20 mouse cellular contexts compared by ENCODE assay signal in genomic region chr8:107449655-107450054, GRCm38 (mm10). TPM values are rescaled to one million over a fixed set of nuclear protein-coding genes. Genes with fewer than 3 reads are reported as not detected.
A peak's percentile ranks its signal among the peaks of the same experiment; 100 is the strongest.
DNase-seq lines count a peak whose midpoint lies in the region; ATAC-seq and TF ChIP-seq lines count a peak whose summit lies in the region.
"Had no signal": no experiment of that assay in that cellular context is flagged by ENCODE, and none has a peak within 500 bp of the region (broad histone marks: within the 10 kb centered on the region; RNA-seq: fewer than 3 reads in every experiment).

No protein-coding gene starts in this region.

- no peak for TF ChIP-seq CTCF in intestine, postnatal 0 days (IDR thresholded peaks at IDR 0.05; ENCODE audit: low read depth)

- H3K4me1 ChIP-seq in intestine, embryonic 15.5 days (replicated peaks) = peaks cover 12% of the 10 kb centered on the region
- no peaks in the 10 kb centered on the region for H3K4me1 ChIP-seq in intestine, postnatal 0 days (replicated peaks; ENCODE audit: control insufficient read depth, insufficient read depth, low read length)
- H3K4me1 ChIP-seq in neural tube, embryonic 12.5 days = peaks cover 4% of the 10 kb centered on the region; the same call in 1 of the 2 replicates

- WGBS in intestine, embryonic 15.5 days = 72% methylated on average over 6 of the region's 6 CpGs
- WGBS in intestine, postnatal 0 days = 54% methylated on average over 6 of the region's 6 CpGs
- WGBS in neural tube, embryonic 12.5 days = 81% methylated on average over 6 of the region's 6 CpGs

- H3K36me3 ChIP-seq in intestine, embryonic 15.5 days = no peaks in the 10 kb centered on the region
- H3K36me3 ChIP-seq in intestine, postnatal 0 days (ENCODE audit: control insufficient read depth, insufficient read depth) = peaks cover 16% of the 10 kb centered on the region; the same call in 1 of the 2 replicates
- H3K36me3 ChIP-seq in neural tube, embryonic 12.5 days = peaks cover 8% of the 10 kb centered on the region

- 0 out of 2 replicates have a peak, but pooled peaks have one; percentile 47 for ATAC-seq in intestine, embryonic 15.5 days
- no peak for ATAC-seq in intestine, postnatal 0 days
- ATAC-seq in neural tube, embryonic 12.5 days (ENCODE audit: low FRiP score, low read depth) = no peak
- ATAC-seq: forebrain, postnatal 0 days; lung, postnatal 0 days had no signal

- DNase-seq in neural tube, embryonic 10.5 days (ENCODE audit: extremely low spot score, low spot score) = no peak
- DNase-seq in induced T-regulatory cell, adult 2 months (ENCODE audit: low read depth) = peak; percentile 42
- no peak for DNase-seq in embryo, embryonic 9.5 days (ENCODE audit: extremely low spot score)
- no peak for DNase-seq in MN1 (ENCODE audit: low spot score)
- no peak for DNase-seq in cerebellum, postnatal 14 days
- DNase-seq: adrenal gland, postnatal 10 days; B cell, adult 2 months; cerebellum, adult 11 months; cerebellum, postnatal 36 days; forebrain, postnatal 0 days; heart, adult 2 months; right cerebral cortex, postnatal 4 days; thymus, adult 18-20 months had no signal

- no peaks in the 10 kb centered on the region for H3K27me3 ChIP-seq in intestine, embryonic 15.5 days (replicated peaks)
- H3K27me3 ChIP-seq in intestine, postnatal 0 days (replicated peaks; ENCODE audit: control insufficient read depth, insufficient read depth, low read length) = no peaks in the 10 kb centered on the region
- H3K27me3 ChIP-seq in neural tube, embryonic 12.5 days (replicated peaks) = no peaks in the 10 kb centered on the region
- H3K27me3 ChIP-seq: embryonic facial prominence, embryonic 12.5 days; hindbrain, embryonic 12.5 days; limb, embryonic 15.5 days had no signal

- H3K9me3 ChIP-seq in intestine, embryonic 15.5 days = no peaks in the 10 kb centered on the region
- H3K9me3 ChIP-seq in intestine, postnatal 0 days (ENCODE audit: control insufficient read depth) = no peaks in the 10 kb centered on the region
- H3K9me3 ChIP-seq in neural tube, embryonic 12.5 days = no peaks in the 10 kb centered on the region
- H3K9me3 ChIP-seq: embryonic facial prominence, embryonic 12.5 days; hindbrain, embryonic 12.5 days; limb, embryonic 15.5 days had no signal

- H3K27ac ChIP-seq in intestine, embryonic 15.5 days = no peak overlapping the region
- no peak overlapping the region; the same call in 1 of the 2 replicates for H3K27ac ChIP-seq in intestine, postnatal 0 days (ENCODE audit: low read depth, low read length)
- no peak overlapping the region for H3K27ac ChIP-seq in neural tube, embryonic 12.5 days
- H3K27ac ChIP-seq: embryonic facial prominence, embryonic 12.5 days; heart, adult 2 months; hindbrain, embryonic 12.5 days; limb, embryonic 15.5 days had no signal

- no peak overlapping the region for H3K4me2 ChIP-seq in intestine, embryonic 15.5 days (replicated peaks)
- no peak overlapping the region for H3K4me2 ChIP-seq in intestine, postnatal 0 days (replicated peaks; ENCODE audit: low read depth)
- H3K4me2 ChIP-seq in neural tube, embryonic 12.5 days (replicated peaks) = no peak overlapping the region
- H3K4me2 ChIP-seq: embryonic facial prominence, embryonic 12.5 days; hindbrain, embryonic 12.5 days; limb, embryonic 15.5 days had no signal

- H3K4me3 ChIP-seq in intestine, embryonic 15.5 days (replicated peaks) = no peak overlapping the region
- no peak overlapping the region for H3K4me3 ChIP-seq in intestine, postnatal 0 days (ENCODE audit: low read depth, low read length)
- H3K4me3 ChIP-seq in neural tube, embryonic 12.5 days = no peak overlapping the region
- H3K4me3 ChIP-seq: embryonic facial prominence, embryonic 12.5 days; heart, adult 2 months; hindbrain, embryonic 12.5 days; limb, embryonic 15.5 days had no signal

- H3K9ac ChIP-seq in intestine, embryonic 15.5 days = no peak overlapping the region
- no peak overlapping the region for H3K9ac ChIP-seq in intestine, postnatal 0 days (ENCODE audit: low read depth, low read length)
- H3K9ac ChIP-seq in neural tube, embryonic 12.5 days = 0 out of 2 replicates have a peak overlapping the region, but pooled peaks have one; percentile 1
- H3K9ac ChIP-seq: embryonic facial prominence, embryonic 12.5 days; forebrain, postnatal 0 days; hindbrain, embryonic 12.5 days; limb, embryonic 15.5 days had no signal

RNA-seq across cellular contexts. Expression of gene Wwp2, which starts 13.5 kb away (rescaled TPM):
- 37.0 and 39.2 TPM in 2 replicates for polyA plus RNA-seq in intestine, embryonic 15.5 days (2015; fragmentation: Nextera tagmentation; extraction: Ambion mirVana)
- 34.9 and 37.4 TPM in 2 replicates for polyA plus RNA-seq in intestine, postnatal 0 days (2015; fragmentation: Nextera tagmentation; extraction: Ambion mirVana)
- polyA plus RNA-seq in neural tube, embryonic 12.5 days (2016; fragmentation: Nextera tagmentation; extraction: Ambion mirVana) = 74.2 and 79.0 TPM in 2 replicates

RNA-seq across cellular contexts. Expression of gene Nob1, which starts 24.8 kb away (rescaled TPM):
- polyA plus RNA-seq in intestine, embryonic 15.5 days (2015; fragmentation: Nextera tagmentation; extraction: Ambion mirVana) = 74.4 and 74.8 TPM in 2 replicates
- 22.3 and 24.6 TPM in 2 replicates for polyA plus RNA-seq in intestine, postnatal 0 days (2015; fragmentation: Nextera tagmentation; extraction: Ambion mirVana)
- polyA plus RNA-seq in neural tube, embryonic 12.5 days (2016; fragmentation: Nextera tagmentation; extraction: Ambion mirVana) = 79.1 and 81.5 TPM in 2 replicates

RNA-seq across cellular contexts. Expression of gene Nqo1, which starts 46.6 kb away (rescaled TPM):
- 14.4 and 18.2 TPM in 2 replicates for polyA plus RNA-seq in intestine, embryonic 15.5 days (2015; fragmentation: Nextera tagmentation; extraction: Ambion mirVana)
- 30.6 and 34.1 TPM in 2 replicates for polyA plus RNA-seq in intestine, postnatal 0 days (2015; fragmentation: Nextera tagmentation; extraction: Ambion mirVana)
- polyA plus RNA-seq in neural tube, embryonic 12.5 days (2016; fragmentation: Nextera tagmentation; extraction: Ambion mirVana) = 3.5 and 3.8 TPM in 2 replicates
